Mouse (Mus musculus): ENCODE measurements around the gene Bgn. TPM values are rescaled to one million over a fixed set of nuclear protein-coding genes. Genes with fewer than 3 reads are reported as not detected.

Gene Bgn
- 731 TPM for polyA plus RNA-seq (2012; fragmentation: generic; extraction: Trizol)
- long read RNA-seq, experiment 1, transcript Bgn-201 (8 exons, 2,419 nt): major isoform, 635 of 772 reads
- long read RNA-seq, experiment 1, partial matches to known transcripts: 34 of 772 reads
- long read RNA-seq, experiment 1, other reads (novel, unspliced or antisense): 103 of 772 reads
- long read RNA-seq, experiment 2, transcript Bgn-201 (8 exons, 2,419 nt): major isoform, 849 of 922 reads
- long read RNA-seq, experiment 2, partial matches to known transcripts: 12 of 922 reads
- long read RNA-seq, experiment 2, other reads (novel, unspliced or antisense): 59 of 922 reads

DNA sequence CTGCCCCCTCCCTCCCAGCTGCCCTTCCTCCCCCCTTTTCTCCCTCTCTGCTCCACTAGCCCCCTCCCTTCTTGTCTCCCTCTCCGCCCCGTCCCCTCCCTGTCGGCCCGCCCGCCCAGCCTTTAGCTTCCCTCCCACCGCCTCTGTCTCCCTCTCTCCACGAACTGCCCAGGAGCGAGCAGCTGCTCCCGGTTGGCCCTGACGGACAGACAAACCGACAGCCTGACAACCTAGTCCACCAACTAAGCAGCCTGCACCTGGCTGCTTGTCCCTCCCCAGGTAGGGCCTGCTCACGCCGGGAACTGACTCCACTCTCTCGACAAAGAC, at the start of gene Bgn:
Gene Bgn, plus strand, starts transcription at position 119 of the 327 bp plus-strand sequence.
- peak within 1 kb of the TSS; percentile 65 for H3ac ChIP-seq (ENCODE audit: control insufficient read depth, insufficient read length, low read depth)
- H3K79me3 ChIP-seq (ENCODE audit: low read depth): peaks cover 34% of the 10 kb centered on the region
- peaks cover 56% of the 10 kb centered on the region for H3K79me2 ChIP-seq (ENCODE audit: control insufficient read depth, insufficient read depth)
- peaks cover 12% of the 10 kb centered on the region for H3K36me3 ChIP-seq (ENCODE audit: control insufficient read depth, insufficient read depth)
- no peaks in the 10 kb centered on the region for H3K27me3 ChIP-seq (ENCODE audit: control insufficient read depth, insufficient read depth, insufficient read length)
- peak within 1 kb of the TSS; percentile 41 for H3K4me3 ChIP-seq (ENCODE audit: insufficient read depth, poor library complexity, severe bottlenecking)
- no peak for TF ChIP-seq FOSL1 (IDR thresholded peaks at IDR 0.05; ENCODE audit: insufficient read depth, low read length, poor library complexity, severe bottlenecking)
- TF ChIP-seq CTCF (IDR thresholded peaks at IDR 0.05; ENCODE audit: control insufficient read depth, insufficient read depth, insufficient read length): no peak
- no peak for TF ChIP-seq CEBPB (IDR thresholded peaks at IDR 0.05; ENCODE audit: low read depth)

DNA sequence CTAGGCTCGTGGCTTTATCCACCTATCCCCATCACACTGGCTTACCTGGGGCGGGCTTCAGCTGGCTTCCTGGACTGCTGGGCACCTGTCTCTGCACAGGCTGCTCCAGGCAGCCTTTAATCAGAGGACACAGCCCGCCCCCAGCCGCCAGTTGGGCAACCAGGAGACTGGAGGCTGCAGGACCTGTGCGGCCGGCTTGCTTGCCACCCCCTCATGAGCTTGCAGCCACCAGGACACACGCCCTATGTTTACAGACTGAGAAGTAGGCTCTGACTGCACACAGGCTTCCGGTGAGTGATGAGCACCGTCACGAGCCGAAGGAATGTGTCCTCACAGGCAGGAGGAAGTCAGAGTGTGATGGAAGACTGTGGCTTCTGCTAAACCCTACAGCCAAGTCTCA, 48.1 kb upstream of the Bgn start, which contains the start of gene Trex2:
Gene Trex2, minus strand, starts transcription at position 93 of the 400 bp plus-strand sequence.
- no peaks in the 10 kb centered on the region for H3K79me2 ChIP-seq (ENCODE audit: control insufficient read depth, insufficient read depth)
- no peaks in the 10 kb centered on the region for H3K79me3 ChIP-seq (ENCODE audit: low read depth)
- peaks cover 5% of the 10 kb centered on the region for H3K36me3 ChIP-seq (ENCODE audit: control insufficient read depth, insufficient read depth)
- TF ChIP-seq MYOG (IDR thresholded peaks at IDR 0.05; ENCODE audit: control insufficient read depth, extremely low read depth, insufficient read length) (no peak), CTCF (IDR thresholded peaks at IDR 0.05; ENCODE audit: control insufficient read depth, insufficient read depth, insufficient read length) (no peak), CEBPB (IDR thresholded peaks at IDR 0.05; ENCODE audit: low read depth) (no peak), MYOD1 (IDR thresholded peaks at IDR 0.05; ENCODE audit: control insufficient read depth, insufficient read length, low read depth) (no peak), MAX (IDR thresholded peaks at IDR 0.05) (no peak), USF1 (IDR thresholded peaks at IDR 0.05; ENCODE audit: low read depth) (no peak), FOSL1 (IDR thresholded peaks at IDR 0.05; ENCODE audit: insufficient read depth, low read length, poor library complexity, severe bottlenecking) (no peak)
- no peak within 1 kb of the TSS for H3ac ChIP-seq (ENCODE audit: control insufficient read depth, insufficient read length, low read depth)
- H3K27me3 ChIP-seq (ENCODE audit: control insufficient read depth, insufficient read depth, insufficient read length): no peaks in the 10 kb centered on the region
- no peak within 1 kb of the TSS for H3K4me3 ChIP-seq (ENCODE audit: insufficient read depth, poor library complexity, severe bottlenecking)

DNA sequence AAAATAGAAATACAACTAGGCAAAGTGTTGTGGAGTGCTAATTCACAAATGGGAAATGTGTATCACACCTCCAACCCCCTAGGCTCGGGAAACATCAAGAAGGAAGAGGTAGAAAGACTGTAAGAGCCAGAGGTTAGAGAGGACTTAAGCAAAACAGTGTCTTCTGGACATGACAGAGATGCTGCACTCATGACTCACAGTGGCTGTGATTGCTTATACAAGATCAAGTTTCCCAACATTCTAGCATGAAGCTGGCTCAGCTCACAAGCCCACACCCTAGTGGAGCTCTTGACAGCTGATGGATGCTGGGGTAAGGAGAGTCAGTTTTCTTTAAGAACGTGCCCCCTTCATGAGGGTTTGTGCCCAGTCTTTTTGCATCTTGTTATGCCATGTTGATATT, 42.0 kb upstream of the Bgn start:
- TF ChIP-seq FOSL1 (IDR thresholded peaks at IDR 0.05; ENCODE audit: insufficient read depth, low read length, poor library complexity, severe bottlenecking) (no peak), MYOD1 (IDR thresholded peaks at IDR 0.05; ENCODE audit: control insufficient read depth, insufficient read length, low read depth) (no peak), CEBPB (IDR thresholded peaks at IDR 0.05; ENCODE audit: low read depth) (no peak), USF1 (IDR thresholded peaks at IDR 0.05; ENCODE audit: low read depth) (no peak), CTCF (IDR thresholded peaks at IDR 0.05; ENCODE audit: control insufficient read depth, insufficient read depth, insufficient read length) (no peak), MYOG (IDR thresholded peaks at IDR 0.05; ENCODE audit: control insufficient read depth, extremely low read depth, insufficient read length) (no peak), MAX (IDR thresholded peaks at IDR 0.05) (no peak)
- H3K79me3 ChIP-seq (ENCODE audit: low read depth): no peaks in the 10 kb centered on the region
- peaks cover 10% of the 10 kb centered on the region for H3K36me3 ChIP-seq (ENCODE audit: control insufficient read depth, insufficient read depth)
- no peaks in the 10 kb centered on the region for H3K79me2 ChIP-seq (ENCODE audit: control insufficient read depth, insufficient read depth)
- no peak overlapping the region for H3ac ChIP-seq (ENCODE audit: control insufficient read depth, insufficient read length, low read depth)
- H3K27me3 ChIP-seq (ENCODE audit: control insufficient read depth, insufficient read depth, insufficient read length): no peaks in the 10 kb centered on the region
- H3K4me3 ChIP-seq (ENCODE audit: insufficient read depth, poor library complexity, severe bottlenecking): no peak overlapping the region

DNA sequence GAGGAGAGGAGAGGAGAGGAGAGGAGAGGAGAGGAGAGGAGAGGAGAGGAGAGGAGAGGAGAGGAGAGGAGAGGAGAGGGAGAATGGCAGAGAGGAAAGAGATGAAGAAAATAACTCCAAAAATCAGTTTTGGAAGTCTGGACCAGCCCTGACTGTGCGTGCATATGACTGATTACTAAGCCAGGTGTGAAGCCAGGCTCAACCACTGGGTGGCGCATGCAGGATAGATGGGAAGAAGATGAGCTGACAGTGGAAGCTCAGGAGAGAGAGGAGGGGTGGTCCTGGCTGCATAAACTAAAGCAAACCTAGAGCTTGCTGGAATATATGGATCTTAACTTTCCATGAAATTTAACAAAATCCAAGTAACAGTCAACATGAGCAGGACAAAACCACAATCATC, 31.5 kb upstream of the Bgn start:
- H3K79me3 ChIP-seq (ENCODE audit: low read depth): no peaks in the 10 kb centered on the region
- H3K4me3 ChIP-seq (ENCODE audit: insufficient read depth, poor library complexity, severe bottlenecking): no peak overlapping the region
- H3K79me2 ChIP-seq (ENCODE audit: control insufficient read depth, insufficient read depth): no peaks in the 10 kb centered on the region
- H3K27me3 ChIP-seq (ENCODE audit: control insufficient read depth, insufficient read depth, insufficient read length): no peaks in the 10 kb centered on the region
- no peak for TF ChIP-seq USF1 (IDR thresholded peaks at IDR 0.05; ENCODE audit: low read depth)
- peak; percentile 31 for TF ChIP-seq CTCF (IDR thresholded peaks at IDR 0.05; ENCODE audit: control insufficient read depth, insufficient read depth, insufficient read length)
- H3K36me3 ChIP-seq (ENCODE audit: control insufficient read depth, insufficient read depth): peaks cover 9% of the 10 kb centered on the region
- no peak overlapping the region for H3ac ChIP-seq (ENCODE audit: control insufficient read depth, insufficient read length, low read depth)

DNA sequence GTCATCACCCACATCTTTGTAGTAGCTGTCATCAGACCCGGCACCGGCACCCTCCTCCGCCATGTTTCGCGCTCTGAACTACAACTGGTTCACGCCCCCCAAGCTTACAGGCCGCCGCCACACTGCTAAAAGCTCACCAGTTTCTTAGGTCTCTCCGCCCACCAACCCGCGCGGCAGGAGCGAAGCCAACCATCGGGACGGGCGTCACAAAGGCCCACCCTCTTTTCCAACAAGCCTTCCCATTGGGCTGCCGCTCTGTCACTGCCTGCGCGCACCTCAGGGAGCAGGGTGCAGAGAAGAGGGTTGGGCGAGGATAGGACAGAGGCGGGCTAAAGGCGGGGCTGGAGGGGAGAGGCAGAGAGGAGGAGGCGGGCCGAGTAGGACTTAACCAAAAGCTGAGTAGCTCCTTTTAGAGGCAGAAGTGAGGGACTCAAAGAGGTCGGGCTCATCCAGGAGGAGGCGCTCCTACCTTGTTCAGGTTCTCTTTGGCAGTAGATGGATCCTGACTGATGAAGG, 24.5 kb upstream of the Bgn start, which contains the start of gene Haus7:
Gene Haus7, minus strand, starts transcription at position 168 of the 516 bp plus-strand sequence.
- Histone ChIP-seq H3K79me3 (ENCODE audit: low read depth) (peaks cover 2% of the 10 kb centered on the region), H3K4me3 (ENCODE audit: insufficient read depth, poor library complexity, severe bottlenecking) (peak within 1 kb of the TSS; percentile 37), H3ac (ENCODE audit: control insufficient read depth, insufficient read length, low read depth) (peak within 1 kb of the TSS; percentile 10), H3K27me3 (ENCODE audit: control insufficient read depth, insufficient read depth, insufficient read length) (no peaks in the 10 kb centered on the region), H3K36me3 (ENCODE audit: control insufficient read depth, insufficient read depth) (peaks cover 3% of the 10 kb centered on the region), H3K79me2 (ENCODE audit: control insufficient read depth, insufficient read depth) (peaks cover 9% of the 10 kb centered on the region)
- TF ChIP-seq MYOG (IDR thresholded peaks at IDR 0.05; ENCODE audit: control insufficient read depth, extremely low read depth, insufficient read length): no peak
- TF ChIP-seq MYOD1 (IDR thresholded peaks at IDR 0.05; ENCODE audit: control insufficient read depth, insufficient read length, low read depth): no peak
- TF ChIP-seq MAX (IDR thresholded peaks at IDR 0.05): peak; percentile 13
- TF ChIP-seq CTCF (IDR thresholded peaks at IDR 0.05; ENCODE audit: control insufficient read depth, insufficient read depth, insufficient read length): peak; percentile 35

DNA sequence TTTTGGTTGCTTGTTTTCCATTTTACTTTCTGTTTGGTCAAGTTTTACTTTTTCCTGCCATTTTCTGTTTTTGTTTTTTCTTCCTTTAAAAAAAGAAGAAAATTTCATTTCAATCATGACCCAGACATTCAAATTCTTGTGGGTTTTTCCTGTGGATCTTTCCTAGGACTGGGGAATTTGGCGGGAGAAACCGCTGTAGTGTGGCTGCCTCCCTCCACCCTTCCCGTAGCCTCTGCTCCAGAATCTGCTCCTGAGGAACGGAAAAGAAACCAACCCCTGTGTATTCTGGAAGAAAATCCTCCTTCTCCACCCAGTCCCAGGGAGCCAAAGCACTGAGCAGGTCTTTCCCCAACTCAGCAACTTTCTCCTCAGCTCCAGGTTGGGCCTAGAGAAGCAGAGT, 22.6 kb upstream of the Bgn start:
- Histone ChIP-seq H3K36me3 (ENCODE audit: control insufficient read depth, insufficient read depth) (no peaks in the 10 kb centered on the region), H3K4me3 (ENCODE audit: insufficient read depth, poor library complexity, severe bottlenecking) (no peak overlapping the region), H3K27me3 (ENCODE audit: control insufficient read depth, insufficient read depth, insufficient read length) (no peaks in the 10 kb centered on the region), H3K79me2 (ENCODE audit: control insufficient read depth, insufficient read depth) (peaks cover 9% of the 10 kb centered on the region), H3K79me3 (ENCODE audit: low read depth) (peaks cover 2% of the 10 kb centered on the region), H3ac (ENCODE audit: control insufficient read depth, insufficient read length, low read depth) (no peak overlapping the region)
- TF ChIP-seq MYOD1 (IDR thresholded peaks at IDR 0.05; ENCODE audit: control insufficient read depth, insufficient read length, low read depth): no peak
- no peak for TF ChIP-seq MYOG (IDR thresholded peaks at IDR 0.05; ENCODE audit: control insufficient read depth, extremely low read depth, insufficient read length)
- no peak for TF ChIP-seq MAX (IDR thresholded peaks at IDR 0.05)
- no peak for TF ChIP-seq FOSL1 (IDR thresholded peaks at IDR 0.05; ENCODE audit: insufficient read depth, low read length, poor library complexity, severe bottlenecking)
- no peak for TF ChIP-seq CTCF (IDR thresholded peaks at IDR 0.05; ENCODE audit: control insufficient read depth, insufficient read depth, insufficient read length)
- TF ChIP-seq USF1 (IDR thresholded peaks at IDR 0.05; ENCODE audit: low read depth): no peak
- TF ChIP-seq CEBPB (IDR thresholded peaks at IDR 0.05; ENCODE audit: low read depth): no peak
